Mouse (Mus musculus) embryonic facial prominence, embryonic 11.5 days (tissue): ENCODE measurements at regions not wholly inside any gene's neighbourhood (a gene's known extent, or its start where the extent isn't known, plus 50 kb on each side); places are given as distances from the start of the nearest gene placed in this dataset.
"Not testable (repeated sequence)": the region's sequence is repeated elsewhere in the genome, so short reads cannot be mapped to it uniquely, and the experiment has no call there.

ENCODE experiments used
- ATAC-seq: fragments of 200-750 bp; cut with Nextera tagmentation; replicated peaks from 2 replicates; pipeline ENCODE4 v1.8.0; 2017; ENCODE audit warnings: low read depth; ENCODE audit not compliant: insufficient number of reproducible peaks, low FRiP score, low TSS enrichment
- DNase-seq: peaks from one replicate; pipeline ENCODE4 v3.0.0-alpha.2; 2015; ENCODE audit warnings: low spot score
- H3K27ac ChIP-seq: fragments of 300-500 bp; sonication (generic); replicated peaks from 2 replicates; pipeline ENCODE4 v1.5.1; 2014; ENCODE audit warnings: mild to moderate bottlenecking, low read depth, low read length, control low read depth
- H3K27me3 ChIP-seq: fragments of 300-500 bp; sonication (generic); 2 replicates; pipeline ENCODE4 v1.6.1; 2014; ENCODE audit warnings: mild to moderate bottlenecking, low read length, moderate library complexity, mixed read lengths; ENCODE audit not compliant: control insufficient read depth, insufficient read depth
- H3K36me3 ChIP-seq: fragments of 300-500 bp; sonication (generic); replicated peaks from 2 replicates; pipeline ENCODE4 v1.6.1; 2014; ENCODE audit warnings: low read depth, mild to moderate bottlenecking, low read length, moderate library complexity, mixed read lengths; ENCODE audit not compliant: control insufficient read depth, insufficient read depth
- H3K4me1 ChIP-seq: fragments of 300-500 bp; sonication (generic); 2 replicates; pipeline ENCODE4 v1.6.1; 2014; ENCODE audit warnings: low read length, mixed read lengths; ENCODE audit not compliant: control insufficient read depth, insufficient read depth
- H3K4me2 ChIP-seq: fragments of 300-500 bp; sonication (generic); 2 replicates; pipeline ENCODE4 v1.6.1; 2014; ENCODE audit warnings: low read depth, mild to moderate bottlenecking, control low read depth, low read length, moderate library complexity
- H3K4me3 ChIP-seq: fragments of 300-500 bp; sonication (generic); 2 replicates; pipeline ENCODE4 v1.5.1; 2014; ENCODE audit warnings: low read depth, low read length, control low read depth
- H3K9ac ChIP-seq: fragments of 300-500 bp; sonication (generic); replicated peaks from 2 replicates; pipeline ENCODE4 v1.6.1; 2014; ENCODE audit warnings: mild to moderate bottlenecking, control low read depth, low read length
- H3K9me3 ChIP-seq: fragments of 300-500 bp; sonication (generic); replicated peaks from 2 replicates; pipeline ENCODE4 v1.6.1; 2016; ENCODE audit warnings: mild to moderate bottlenecking, low read length, inconsistent platforms, mixed read lengths; ENCODE audit not compliant: control insufficient read depth
- WGBS: fragments of 180-500 bp; shearing (Covaris S2); extraction: QIAGEN DNeasy Blood & Tissue Kit; methylation state at CpG from one replicate; pipeline ENCODE4 v1.1.7; 2014; 5-methylcytosine and 5-hydroxymethylcytosine counted together

- Histone ChIP-seq H3K4me1 (no peaks in the 10 kb centered on the region), H3K4me3 (no peak overlapping the region), H3K4me2 (no peak overlapping the region), H3K27me3 (no peaks in the 10 kb centered on the region), H3K9ac (no peak overlapping the region), H3K27ac (no peak overlapping the region), H3K9me3 (no peaks in the 10 kb centered on the region), H3K36me3 (no peaks in the 10 kb centered on the region)
- 88% methylated on average over 7 of the region's 7 CpGs for WGBS
- ATAC-seq, result no peak
- DNase-seq, result no peak
Observed at GRCm38 (mm10) chr6:41152101-41152500, 116.8 kb upstream of the 2210010C04Rik start.

GRCm38 (mm10) chr6:41151542-41151941 is 116.2 kb upstream of the 2210010C04Rik start:
- no peaks in the 10 kb centered on the region for H3K27me3 ChIP-seq
- H3K4me1 ChIP-seq, result no peaks in the 10 kb centered on the region
- no peaks in the 10 kb centered on the region for H3K9me3 ChIP-seq
- no peak overlapping the region for H3K9ac ChIP-seq
- no peak overlapping the region for H3K27ac ChIP-seq
- no peak overlapping the region for H3K4me2 ChIP-seq
- no peaks in the 10 kb centered on the region for H3K36me3 ChIP-seq
- H3K4me3 ChIP-seq, result no peak overlapping the region
- ATAC-seq (no peak), DNase-seq (no peak)
- WGBS, result 73% methylated on average over 3 of the region's 3 CpGs

- H3K27me3 ChIP-seq, result no peaks in the 10 kb centered on the region
- H3K4me2 ChIP-seq, result no peak overlapping the region
- H3K9ac ChIP-seq, result no peak overlapping the region
- H3K9me3 ChIP-seq, result no peaks in the 10 kb centered on the region
- no peaks in the 10 kb centered on the region for H3K4me1 ChIP-seq
- H3K36me3 ChIP-seq, result no peaks in the 10 kb centered on the region
- DNase-seq (no peak), ATAC-seq (no peak)
- H3K27ac ChIP-seq, result no peak overlapping the region
- WGBS, result 89% methylated on average over 1 of the region's 1 CpGs
- H3K4me3 ChIP-seq, result no peak overlapping the region
Observed at GRCm38 (mm10) chr6:41140916-41141315, 105.6 kb upstream of the 2210010C04Rik start.

GRCm38 (mm10) chr6:41137401-41137777 is 102.1 kb upstream of the 2210010C04Rik start:
- not testable (repeated sequence) for H3K36me3 ChIP-seq, H3K4me3 ChIP-seq, DNase-seq, H3K9me3 ChIP-seq, H3K27me3 ChIP-seq, H3K4me2 ChIP-seq, ATAC-seq, H3K9ac ChIP-seq, H3K27ac ChIP-seq, H3K4me1 ChIP-seq
- WGBS, result 41% methylated on average over 2 of the region's 2 CpGs

- no peak overlapping the region for H3K27ac ChIP-seq
- no peaks in the 10 kb centered on the region for H3K36me3 ChIP-seq
- H3K27me3 ChIP-seq, result no peaks in the 10 kb centered on the region
- no peak overlapping the region for H3K4me2 ChIP-seq
- H3K4me3 ChIP-seq, result no peak overlapping the region
- no peak for ATAC-seq
- WGBS, result 29% methylated on average over 6 of the region's 6 CpGs
- H3K9ac ChIP-seq, result no peak overlapping the region
- peak; percentile 75 for DNase-seq
- H3K9me3 ChIP-seq, result no peaks in the 10 kb centered on the region
- no peaks in the 10 kb centered on the region for H3K4me1 ChIP-seq
Observed at GRCm38 (mm10) chr6:41136717-41137400, 101.5 kb upstream of the 2210010C04Rik start.

GRCm38 (mm10) chr6:41135160-41135559 is 99.9 kb upstream of the 2210010C04Rik start:
- H3K9ac ChIP-seq, result no peak overlapping the region
- 78% methylated on average over 4 of the region's 4 CpGs for WGBS
- no peak overlapping the region for H3K27ac ChIP-seq
- DNase-seq, result no peak
- H3K27me3 ChIP-seq, result no peaks in the 10 kb centered on the region
- no peaks in the 10 kb centered on the region for H3K4me1 ChIP-seq
- H3K4me3 ChIP-seq, result no peak overlapping the region
- no peak overlapping the region for H3K4me2 ChIP-seq
- H3K9me3 ChIP-seq, result no peaks in the 10 kb centered on the region
- no peak for ATAC-seq
- no peaks in the 10 kb centered on the region for H3K36me3 ChIP-seq

- Histone ChIP-seq H3K4me3 (no peak overlapping the region), H3K9ac (no peak overlapping the region), H3K4me2 (no peak overlapping the region), H3K27me3 (no peaks in the 10 kb centered on the region), H3K9me3 (no peaks in the 10 kb centered on the region), H3K4me1 (no peaks in the 10 kb centered on the region), H3K36me3 (no peaks in the 10 kb centered on the region), H3K27ac (no peak overlapping the region)
- ATAC-seq, result no peak
- 83% methylated on average over 4 of the region's 4 CpGs for WGBS
- no peak for DNase-seq
Observed at GRCm38 (mm10) chr6:41129906-41130305, 94.6 kb upstream of the 2210010C04Rik start.

GRCm38 (mm10) chr6:41127816-41128215 is 92.5 kb upstream of the 2210010C04Rik start:
- Histone ChIP-seq H3K4me3 (no peak overlapping the region), H3K27me3 (no peaks in the 10 kb centered on the region), H3K4me1 (no peaks in the 10 kb centered on the region), H3K4me2 (no peak overlapping the region), H3K9me3 (no peaks in the 10 kb centered on the region), H3K9ac (no peak overlapping the region), H3K36me3 (no peaks in the 10 kb centered on the region), H3K27ac (no peak overlapping the region)
- WGBS, result 83% methylated on average over 7 of the region's 7 CpGs
- ATAC-seq (no peak), DNase-seq (no peak)
